Mouse (Mus musculus) kidney, adult 18-20 months (tissue): ENCODE results near the gene Slc30a2.
"Not testable (repeated sequence)": the region's sequence is repeated elsewhere in the genome, so short reads cannot be mapped to it uniquely, and the experiment has no call there.

Experiments
- DNase-seq: peaks from one replicate; pipeline ENCODE4 v3.0.0; 2021

Gene Slc30a2

DNA sequence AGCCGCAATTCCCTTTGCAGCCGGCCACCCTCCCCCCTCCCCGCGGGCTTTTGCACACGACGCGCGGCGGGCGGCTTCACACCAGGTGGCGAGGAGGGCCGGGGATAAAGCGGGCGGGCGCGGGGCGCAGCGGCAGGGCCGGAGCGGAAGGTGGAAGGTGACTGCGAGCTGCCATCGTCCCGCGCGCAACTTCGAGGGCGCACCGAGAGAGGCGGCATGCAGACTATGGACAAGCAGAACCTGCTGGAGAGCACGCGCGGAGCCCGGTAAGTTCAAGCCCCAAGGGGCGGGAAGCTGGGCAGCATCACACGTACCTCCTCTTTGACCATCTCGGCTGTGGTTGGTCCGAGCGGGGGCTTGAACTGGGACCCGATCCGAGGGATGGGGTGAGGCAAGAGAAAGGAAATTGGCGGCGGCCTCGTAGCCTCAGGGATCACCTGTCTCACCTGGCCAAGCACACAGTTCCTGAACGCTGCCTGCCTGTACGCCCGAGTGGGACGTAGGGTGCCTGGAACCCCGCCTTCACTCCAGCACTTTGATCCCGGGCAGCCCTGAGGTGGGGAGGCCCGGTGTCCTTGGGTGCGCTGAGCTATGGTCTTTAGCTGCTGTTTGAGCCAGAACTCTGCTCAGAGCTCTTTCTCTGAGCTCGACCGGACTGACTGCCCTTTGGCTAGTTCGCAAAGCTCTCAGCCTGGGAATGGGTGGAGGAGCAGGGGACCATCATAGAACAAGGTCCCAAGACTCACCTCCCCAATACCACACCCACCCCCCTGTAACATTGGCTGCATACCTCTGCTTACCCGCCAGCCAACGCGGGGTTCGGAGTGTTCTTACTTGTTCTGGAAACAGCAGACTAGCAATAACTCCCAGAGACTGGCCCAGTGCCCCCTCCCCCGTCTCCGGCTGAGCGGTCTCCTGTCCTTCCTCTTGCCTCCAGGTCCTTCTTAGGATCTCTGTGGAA, at the start of gene Slc30a2:
TSS of gene Slc30a2 (plus strand) at position 111 of the 961 bp plus-strand sequence.
- DNase-seq = peak; percentile 73

DNA sequence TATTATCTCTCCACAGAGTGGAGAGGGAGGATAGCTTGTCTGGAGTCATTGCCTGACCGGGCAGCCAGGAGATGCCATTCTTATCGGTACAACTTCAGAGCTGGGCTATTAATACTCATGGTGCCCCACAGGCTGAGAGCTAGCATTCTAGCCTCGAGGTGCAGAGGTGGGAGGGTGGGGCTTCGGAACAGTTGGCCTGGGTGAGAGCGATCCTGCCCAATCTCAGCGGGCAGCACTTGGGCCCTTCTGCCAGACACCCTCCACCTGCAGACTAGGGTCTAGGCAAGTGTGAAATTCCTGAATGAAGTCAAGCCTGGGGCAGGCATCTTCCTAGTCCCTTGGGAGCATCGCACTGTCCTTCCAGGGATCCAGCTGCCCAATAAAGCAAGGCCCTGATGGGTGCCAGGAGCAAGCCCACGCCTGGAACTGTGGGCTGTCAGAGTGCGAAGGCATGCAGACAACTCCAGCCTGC, 49.3 kb upstream of the Slc30a2 start:
- no peak for DNase-seq

DNA sequence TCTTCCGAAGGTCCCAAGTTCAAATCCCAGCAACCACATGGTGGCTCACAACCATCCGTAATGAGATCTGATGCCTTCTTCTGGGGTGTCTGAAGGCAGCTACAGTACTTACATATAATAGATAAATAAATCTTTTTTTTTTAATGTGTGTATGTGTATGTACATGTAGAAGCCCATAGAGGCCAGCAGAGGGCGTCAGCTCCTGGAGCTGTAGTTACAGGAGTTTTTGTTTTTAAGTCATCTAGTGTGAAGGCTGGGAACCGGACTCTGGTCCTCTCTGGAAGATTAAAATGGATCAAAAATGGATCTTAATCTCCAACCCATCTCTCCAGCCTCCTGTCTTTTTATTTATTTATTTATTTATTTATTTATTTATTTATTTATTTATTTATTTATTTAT, 46.9 kb upstream of the Slc30a2 start:
- DNase-seq = not testable (repeated sequence)

DNA sequence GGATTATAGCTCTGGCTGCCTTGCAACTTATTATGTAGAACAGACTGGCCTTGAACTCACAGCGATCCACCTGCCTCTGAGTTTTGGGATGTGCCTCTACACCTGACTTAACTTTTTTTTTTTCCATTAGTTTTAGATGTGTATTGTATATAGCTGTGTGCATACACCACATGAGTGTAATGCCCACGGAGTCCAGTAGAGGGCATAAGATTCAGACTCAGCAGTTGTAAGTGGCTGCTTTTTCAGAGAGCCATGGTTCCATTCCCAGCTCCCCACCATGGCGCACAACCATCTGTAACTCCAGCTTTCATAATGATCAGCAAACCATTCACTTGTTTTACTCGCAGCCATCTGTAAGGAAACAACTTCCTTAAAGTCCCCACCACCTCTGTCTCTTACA, 46.5 kb upstream of the Slc30a2 start:
- no peak for DNase-seq

DNA sequence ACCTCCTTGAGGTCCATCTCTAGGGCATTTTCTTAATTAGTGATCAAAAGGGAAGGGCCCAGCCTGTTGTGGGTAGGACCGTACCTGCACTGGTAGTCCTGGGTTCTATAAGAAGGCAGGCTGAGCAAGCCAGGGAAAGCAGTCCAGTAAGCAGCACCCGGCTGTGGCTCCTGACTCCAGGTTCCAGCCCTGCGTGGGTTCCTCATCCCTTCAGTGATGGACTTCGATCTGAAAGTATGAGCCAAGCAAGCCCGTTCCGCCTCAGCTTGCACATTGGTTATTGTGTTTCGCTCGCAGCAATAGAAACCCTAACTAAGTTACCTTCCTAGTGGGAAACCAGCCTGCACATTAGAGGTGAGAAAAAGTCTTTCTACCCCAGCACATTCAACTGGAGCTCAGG, 45.6 kb upstream of the Slc30a2 start:
- peak; percentile 17 for DNase-seq

DNA sequence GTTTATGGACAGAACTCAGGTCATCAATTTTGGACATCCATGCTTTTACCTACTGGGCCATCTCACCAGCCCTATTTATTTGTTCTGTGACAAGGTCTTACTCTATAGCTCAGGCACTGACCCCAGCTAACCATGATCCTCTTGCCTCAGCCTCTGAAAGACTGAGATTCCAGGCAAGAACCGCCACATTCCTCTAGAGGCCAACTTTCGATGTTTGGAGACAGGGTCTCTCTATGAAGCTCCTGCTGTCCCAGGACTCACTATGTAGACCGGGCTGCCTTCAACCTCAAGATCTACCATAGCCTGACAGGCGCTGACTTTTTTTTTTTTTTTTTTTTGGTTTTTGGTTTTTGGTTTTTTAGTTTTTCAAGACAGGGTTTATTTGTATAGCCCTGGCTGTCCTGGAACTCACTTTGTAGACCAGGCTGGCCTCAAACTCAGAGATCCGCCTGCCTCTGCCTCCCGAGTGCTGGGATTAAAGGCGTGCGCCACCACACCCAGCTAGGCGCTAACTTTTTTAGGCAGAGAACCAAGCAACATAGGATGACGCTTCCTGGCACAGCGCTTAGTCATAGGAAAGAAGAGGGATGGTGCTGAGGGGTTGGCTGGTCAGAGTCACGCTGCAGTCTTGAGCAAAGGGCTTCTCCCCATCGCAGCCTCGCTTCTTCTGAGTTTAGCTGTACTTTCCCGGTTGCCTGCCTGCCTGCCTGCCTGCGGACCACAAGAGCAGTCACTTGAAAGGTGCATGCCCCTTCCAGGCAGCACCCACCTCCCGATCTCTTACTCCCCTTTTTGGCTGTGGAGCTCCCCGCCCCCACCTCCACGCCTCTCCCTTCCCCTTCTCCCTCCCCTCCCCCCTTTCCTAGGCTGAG, 44.1 kb upstream of the Slc30a2 start:
- DNase-seq = no peak

DNA sequence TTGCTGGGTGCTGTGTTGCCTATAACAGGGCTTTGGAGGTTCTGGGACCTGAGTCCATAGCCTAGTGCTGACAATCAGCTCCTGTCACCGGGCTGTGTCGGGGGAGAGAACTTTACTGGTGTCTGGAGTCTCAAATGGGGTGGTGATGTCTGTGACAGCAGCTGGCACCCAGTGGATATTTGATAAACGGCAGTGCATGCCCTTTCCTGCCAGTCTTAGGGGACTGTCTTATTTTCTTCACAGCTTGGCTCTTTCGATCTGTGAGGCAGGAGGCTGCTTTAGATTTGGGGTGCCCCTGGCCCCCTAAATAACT, 43.5 kb upstream of the Slc30a2 start:
- DNase-seq = no peak

DNA sequence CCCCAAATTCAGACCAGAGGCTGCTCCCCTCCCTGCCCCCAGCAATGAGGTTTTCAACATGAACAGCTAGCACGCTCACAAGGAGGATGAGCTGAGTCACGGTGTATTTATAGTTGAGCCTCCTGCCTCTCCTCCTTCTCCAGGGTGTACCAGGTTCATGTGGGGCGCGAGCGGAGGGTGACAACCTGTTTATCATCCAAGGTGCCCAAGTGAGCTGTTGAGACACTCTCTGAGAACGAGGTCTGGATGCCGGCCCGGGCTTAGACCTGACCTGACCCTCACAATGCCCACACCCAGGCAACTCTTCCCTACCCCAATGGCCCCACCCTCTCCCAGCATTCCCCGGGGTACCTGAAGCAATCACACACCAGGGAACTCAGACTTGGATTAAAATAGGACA, 42.7 kb upstream of the Slc30a2 start:
- no peak for DNase-seq

DNA sequence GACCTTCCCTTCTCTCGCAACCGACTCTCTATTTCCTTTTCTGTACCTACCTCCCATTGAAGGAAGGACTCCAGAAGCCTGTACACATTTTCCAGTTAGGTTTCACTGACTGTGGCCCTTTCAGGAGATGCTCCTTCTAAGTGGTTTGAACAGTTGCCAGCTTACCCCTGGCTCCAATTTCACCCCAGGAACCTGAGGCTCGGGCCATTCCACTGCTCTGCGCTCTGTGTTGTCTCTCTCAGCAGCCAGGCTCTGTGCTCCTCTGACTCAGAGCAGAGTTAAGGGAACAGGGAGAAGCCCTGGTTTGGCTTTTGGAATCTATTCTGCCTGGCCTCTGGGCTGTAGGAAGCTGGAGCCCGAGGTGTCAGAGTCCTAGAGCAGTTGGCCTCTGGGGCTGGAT, 40.9 kb upstream of the Slc30a2 start:
- DNase-seq = no peak

DNA sequence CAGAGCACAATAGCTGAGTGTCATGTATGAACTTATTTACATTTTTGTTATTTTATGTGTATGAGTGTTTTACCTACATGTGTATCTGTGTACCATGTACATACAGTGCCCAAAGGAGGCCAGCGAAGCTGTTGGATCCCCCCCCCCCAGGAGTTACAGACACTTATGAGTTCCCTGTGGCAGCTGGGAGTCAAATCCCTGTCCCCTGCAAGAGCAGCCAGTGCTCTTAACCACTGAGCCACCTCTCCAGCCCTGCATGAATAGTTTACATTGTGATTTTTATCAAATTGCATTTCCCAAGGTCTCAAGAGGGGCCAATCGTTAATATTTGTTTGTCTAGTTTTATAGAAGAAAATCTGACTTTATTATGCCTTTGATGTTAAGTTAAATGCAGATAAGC, 36.0 kb upstream of the Slc30a2 start:
- DNase-seq = no peak

DNA sequence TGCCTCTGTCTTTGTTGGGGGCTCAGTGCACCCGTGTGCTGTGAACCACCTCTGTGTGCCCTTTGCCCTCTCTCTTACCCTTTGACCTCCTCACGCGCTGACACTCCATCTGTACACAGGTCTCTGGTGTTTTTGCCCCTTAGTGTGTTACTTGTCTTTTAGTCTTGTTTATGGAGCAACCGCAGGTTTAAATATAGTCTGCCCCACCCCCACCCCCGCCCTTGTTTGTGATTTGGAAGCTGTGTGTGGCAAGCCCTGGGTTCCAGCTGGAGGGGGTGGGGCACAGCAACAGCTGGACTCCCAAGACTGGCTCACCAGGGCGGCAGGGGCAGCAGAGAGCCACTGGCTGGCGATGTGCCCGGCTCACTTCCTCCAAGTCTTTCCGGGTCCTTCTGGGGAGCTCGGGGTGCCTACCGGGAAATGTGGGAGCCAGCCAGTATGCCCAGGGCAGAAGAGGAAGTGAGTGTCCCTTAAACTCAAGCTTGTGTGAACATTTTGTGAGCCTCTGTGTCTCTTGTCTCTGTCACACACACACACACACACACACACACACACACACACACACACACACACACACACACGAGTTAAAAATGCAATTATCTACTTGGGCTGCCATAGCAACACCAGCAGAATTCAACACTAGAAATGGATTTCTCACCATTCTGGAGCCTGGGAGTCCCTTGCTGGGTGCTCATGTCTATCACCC, 35.5 kb upstream of the Slc30a2 start:
- DNase-seq = peak; percentile 68

DNA sequence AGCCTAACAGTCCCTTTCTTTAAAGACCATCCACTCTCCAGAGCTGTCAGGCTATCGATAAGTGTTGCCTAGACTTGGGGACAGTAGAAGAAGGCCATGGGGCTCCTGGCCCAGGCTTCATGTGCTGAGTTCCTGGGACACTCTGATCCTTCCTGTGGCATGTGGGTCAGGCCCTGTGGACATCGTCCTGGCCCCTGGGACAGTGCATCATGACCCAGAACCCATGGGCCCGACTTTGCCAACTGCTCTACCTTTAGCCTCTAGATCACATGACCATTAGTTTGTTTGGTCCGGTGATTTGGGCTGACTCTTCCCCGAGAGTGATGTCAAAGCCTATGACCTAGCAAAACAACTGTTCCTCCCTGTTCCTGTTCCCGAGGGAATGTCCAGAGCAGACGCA, 32.9 kb upstream of the Slc30a2 start:
- peak; percentile 38 for DNase-seq

DNA sequence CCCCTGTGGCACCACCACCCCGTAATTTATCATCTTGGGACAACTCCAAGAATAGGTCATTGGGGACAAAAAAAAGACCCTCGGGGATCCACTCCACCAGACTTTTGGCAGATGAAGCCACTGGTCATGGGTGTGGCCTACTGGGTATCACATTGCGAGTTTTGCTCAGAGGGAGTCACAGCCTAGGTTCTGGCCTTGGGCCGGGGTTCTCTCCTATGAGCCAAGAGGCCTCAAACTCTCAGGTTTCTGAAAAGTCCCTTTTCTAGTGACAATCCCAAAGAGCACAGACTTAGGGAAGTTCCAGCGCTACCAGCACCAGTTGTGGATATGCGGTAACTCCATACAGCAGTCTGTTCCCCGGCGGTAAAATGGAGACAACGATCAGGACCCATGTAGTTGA, 32.3 kb upstream of the Slc30a2 start:
- no peak for DNase-seq

DNA sequence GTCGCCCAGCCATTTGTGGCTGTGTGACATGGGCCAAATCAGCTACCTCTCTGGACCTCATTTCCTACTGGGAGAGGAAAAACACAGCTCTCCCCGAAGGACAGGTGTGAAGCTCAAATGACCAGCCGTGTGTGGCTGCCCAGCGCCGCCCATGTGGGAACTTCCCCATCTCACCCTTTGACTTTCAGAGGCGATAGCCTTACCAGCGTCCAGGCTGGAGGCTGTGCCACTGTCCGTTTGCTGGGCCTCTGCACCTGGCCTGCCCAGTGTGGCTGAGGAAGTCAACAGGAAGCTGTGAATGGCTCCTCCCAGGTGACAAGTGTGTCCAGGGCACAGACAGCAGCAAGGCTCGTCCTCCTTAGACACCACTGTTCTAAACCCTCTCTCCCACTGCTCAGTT, 31.2 kb upstream of the Slc30a2 start:
- DNase-seq = no peak

DNA sequence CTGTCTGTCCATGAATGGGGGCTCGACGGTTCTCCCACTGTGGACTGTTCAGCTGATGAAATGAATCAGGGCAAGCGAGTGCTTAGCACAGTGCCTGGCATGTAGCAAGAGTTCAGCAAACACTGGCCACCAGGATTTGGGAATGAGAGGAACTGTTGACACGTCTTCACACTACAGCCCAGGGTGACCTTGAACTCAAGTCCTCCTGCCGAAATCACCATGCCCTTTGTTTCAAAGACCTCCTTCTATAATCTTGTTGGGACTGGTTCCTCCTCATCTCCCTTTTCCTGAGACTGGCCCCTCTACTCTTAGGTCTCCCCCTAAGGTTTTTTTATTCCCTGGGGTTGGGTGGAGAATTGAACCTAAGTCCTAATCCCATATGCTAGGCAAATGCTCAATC, 30.6 kb upstream of the Slc30a2 start:
- no peak for DNase-seq

DNA sequence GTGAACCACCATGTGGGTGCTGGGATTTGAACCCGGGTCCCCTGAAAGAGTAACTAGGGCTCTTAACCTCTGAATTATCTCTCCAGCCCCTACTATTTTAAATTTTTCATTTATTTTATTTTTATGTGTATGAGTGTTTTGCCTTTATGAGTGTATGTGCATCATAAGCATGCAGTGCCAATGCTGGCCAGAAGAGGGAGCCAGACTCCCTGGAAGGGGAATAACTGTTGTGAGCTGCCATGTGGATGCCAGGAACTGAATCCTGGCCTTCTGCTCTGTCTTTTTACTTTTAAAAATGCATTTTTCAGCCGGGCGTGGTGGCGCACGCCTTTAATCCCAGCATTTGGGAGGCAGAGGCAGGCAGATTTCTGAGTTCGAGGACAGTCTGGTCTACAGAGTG, 30.1 kb upstream of the Slc30a2 start:
- no peak for DNase-seq

DNA sequence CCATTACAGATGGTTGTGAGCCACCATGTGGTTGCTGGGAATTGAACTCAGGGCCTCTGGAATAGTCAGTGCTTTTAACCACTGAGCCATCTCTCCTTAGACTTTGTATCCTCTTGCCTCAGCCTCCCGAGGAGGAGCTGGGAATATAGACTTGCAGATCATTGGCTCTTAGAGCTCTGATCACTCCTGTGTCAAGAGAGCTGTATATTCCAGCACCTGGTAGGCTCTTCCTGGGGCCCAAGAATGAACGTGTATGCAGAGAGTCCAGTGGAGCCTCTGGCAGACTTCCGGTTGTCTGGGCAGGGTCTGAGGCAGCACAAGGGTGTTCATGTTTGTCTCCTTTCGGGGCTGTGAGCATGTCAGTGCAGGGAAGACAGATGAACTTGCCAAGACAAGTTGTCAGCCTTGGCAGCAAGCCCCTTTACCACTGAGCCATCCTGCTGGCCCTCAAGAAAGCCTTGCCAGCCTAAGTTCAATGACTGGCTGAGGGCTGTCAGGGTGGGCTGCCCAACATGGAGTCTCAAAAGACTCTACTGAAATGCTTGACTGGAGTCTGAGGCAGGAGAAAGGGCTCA, 28.8 kb upstream of the Slc30a2 start:
- DNase-seq = no peak

DNA sequence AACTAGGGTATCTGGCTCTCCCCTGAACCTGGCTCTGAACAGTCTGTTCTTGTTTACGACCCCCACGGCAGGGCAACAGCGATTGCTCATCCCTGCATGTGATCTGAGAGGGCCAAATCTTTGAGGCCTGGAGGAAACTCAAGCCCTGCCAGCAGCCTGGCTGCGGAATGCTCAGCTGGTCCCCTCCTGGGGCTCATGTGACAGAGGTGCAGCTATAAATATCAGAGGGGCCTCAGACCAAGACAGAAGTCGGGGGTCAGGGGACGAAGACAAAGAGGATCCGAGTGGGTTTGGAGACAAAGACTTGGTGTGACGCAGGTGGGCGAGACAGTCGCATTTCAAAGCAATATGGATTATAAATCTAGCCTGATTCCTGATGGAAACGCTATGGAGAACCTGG, 28.1 kb upstream of the Slc30a2 start, which contains the start of gene Trim63:
TSS of gene Trim63 (plus strand) at position 245 of the 400 bp plus-strand sequence.
- no peak for DNase-seq

DNA sequence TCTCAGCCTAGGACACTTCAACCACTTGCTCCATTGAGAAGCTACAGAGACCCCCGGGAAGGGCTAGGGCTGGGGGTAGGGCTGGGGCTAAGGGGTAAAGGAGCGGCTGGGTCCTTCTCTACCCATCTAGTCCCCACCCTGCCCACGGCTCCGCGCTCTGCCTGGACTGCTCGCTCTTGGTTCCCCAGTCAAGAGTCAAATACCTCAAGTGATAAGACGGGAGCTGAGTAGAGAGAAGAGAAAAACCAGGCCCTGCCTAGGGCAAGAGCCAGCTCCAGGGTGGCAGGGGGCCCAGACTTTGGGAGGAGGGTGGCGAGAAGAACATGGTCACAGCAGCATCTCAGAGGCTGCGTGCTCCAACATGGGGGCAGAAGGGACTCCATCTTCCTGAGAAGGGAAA, 27.5 kb upstream of the Slc30a2 start:
- no peak for DNase-seq

DNA sequence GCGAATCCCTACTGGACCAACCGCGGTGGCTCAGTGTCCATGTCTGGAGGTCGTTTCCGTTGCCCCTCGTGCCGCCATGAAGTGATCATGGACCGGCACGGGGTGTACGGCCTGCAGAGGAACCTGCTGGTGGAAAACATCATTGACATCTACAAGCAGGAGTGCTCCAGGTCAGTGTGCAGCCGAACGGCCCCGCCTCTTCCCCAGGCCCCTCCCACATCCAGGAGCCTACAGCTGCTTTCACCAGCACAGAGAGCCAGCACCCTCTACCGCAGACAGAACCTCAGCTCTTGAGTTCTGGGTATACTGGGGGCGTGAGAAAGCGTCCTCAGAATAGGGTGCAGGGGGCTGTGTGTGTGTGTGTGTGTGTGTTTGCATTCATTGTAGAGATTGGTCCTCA, 26.6 kb upstream of the Slc30a2 start:
- peak; percentile 50 for DNase-seq

DNA sequence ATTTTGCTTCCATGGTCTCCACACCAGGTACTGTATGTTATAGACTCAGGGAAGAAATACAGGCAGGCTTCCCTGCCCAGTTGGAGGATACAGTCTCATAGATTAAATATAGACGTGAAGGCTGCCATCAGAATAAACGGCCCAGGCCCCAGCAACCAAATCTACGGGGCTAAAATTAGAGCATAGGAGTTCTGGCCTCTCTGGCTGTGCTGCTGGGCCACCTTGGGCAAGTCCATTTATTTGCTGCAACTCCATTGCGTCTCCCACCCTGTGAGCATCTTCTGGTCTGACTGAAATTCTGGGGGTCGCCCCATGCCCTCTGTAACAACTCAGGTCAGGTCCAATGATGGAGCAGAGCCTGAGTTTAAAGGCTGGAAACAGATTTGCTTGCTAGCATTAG, 23.9 kb upstream of the Slc30a2 start:
- DNase-seq = no peak

DNA sequence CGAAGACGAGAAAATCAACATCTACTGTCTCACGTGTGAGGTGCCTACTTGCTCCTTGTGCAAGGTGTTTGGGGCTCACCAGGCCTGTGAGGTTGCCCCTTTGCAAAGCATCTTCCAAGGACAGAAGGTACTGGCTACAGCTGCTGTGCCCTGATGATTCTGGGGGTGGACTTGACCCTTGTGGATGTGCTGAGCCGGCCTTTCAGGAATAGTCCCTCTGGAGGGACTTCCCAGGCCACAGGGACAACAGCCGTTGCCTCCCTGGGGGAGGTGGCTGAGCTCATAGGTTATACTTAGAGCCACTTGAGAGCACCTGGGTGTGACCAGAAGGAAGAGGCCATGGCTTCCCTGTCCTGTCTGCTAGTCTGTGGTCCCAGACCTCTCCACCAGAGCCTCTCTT, 23.3 kb upstream of the Slc30a2 start:
- DNase-seq = no peak

DNA sequence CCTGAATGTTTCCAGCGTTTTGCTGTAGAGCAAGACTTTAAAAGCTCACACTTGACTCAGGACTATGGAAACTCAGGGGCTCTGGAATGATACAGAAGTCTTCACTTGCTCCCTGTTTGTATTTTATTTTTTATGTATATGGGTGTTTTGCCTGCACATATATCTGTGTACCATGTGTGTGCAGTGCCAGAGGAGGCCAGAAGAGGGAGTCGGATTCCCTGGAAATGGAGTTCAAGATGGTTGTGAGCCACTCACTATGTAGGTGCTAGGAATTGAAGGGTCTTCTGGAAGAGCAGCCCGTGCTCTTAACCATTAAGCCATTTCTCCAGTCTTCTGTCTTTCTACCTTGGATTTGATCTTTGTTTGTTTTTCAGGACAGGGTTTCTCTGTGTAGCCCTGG, 21.5 kb upstream of the Slc30a2 start:
- DNase-seq = no peak
